Comparison of ENCODE assay signal across 7 mouse cellular contexts in genomic region chr6:89553012-89553704, GRCm38 (mm10). TPM values are rescaled to one million over a fixed set of nuclear protein-coding genes. Genes with fewer than 3 reads are reported as not detected.
DNase-seq lines count a peak whose midpoint lies in the region; ATAC-seq and TF ChIP-seq lines count a peak whose summit lies in the region.

No protein-coding gene starts in this region.

- no peaks in the 10 kb centered on the region for H3K27me3 ChIP-seq in midbrain, postnatal 0 days (ENCODE audit: insufficient read depth, low read length)

- peak; percentile 81 for DNase-seq in adrenal gland, adult 2 months
- DNase-seq in embryo, embryonic 10 days (ENCODE audit: low spot score), result peak; percentile 87
- DNase-seq in gastrocnemius, postnatal 36 days, result peak; percentile 65 to 74
- peak; percentile 80 for DNase-seq in kidney, adult 18-20 months
- DNase-seq in left cerebral cortex, postnatal 4 days, result peak; percentile 87
- peak; percentile 84 for DNase-seq in midbrain, postnatal 0 days (ENCODE audit: low spot score)
- DNase-seq in spleen, postnatal 4 days (ENCODE audit: low spot score in 2 of 2), result peak; percentile 56 to 84

- peak; percentile 72 for ATAC-seq in midbrain, postnatal 0 days (ENCODE audit: low FRiP score)

- no peaks in the 10 kb centered on the region for H3K9me3 ChIP-seq in midbrain, postnatal 0 days (ENCODE audit: low read length)

- intact Hi-C loops in gastrocnemius, postnatal 36 days (cut with DNase I), result loop anchor here (2.0 kb wide), 2 partner anchors 190 to 626 kb away; partner anchors contain the start of gene Plxna1
- intact Hi-C loops in left cerebral cortex, postnatal 4 days (cut with DNase I), result loop anchor here (2.0 to 10.0 kb wide), 3 partner anchors 190 to 618 kb away; partner anchors contain the start of gene Plxna1

- H3K27ac ChIP-seq in midbrain, postnatal 0 days (ENCODE audit: low read depth, low read length), result no peak overlapping the region

- 4% methylated on average over 4 of the region's 4 CpGs for WGBS in midbrain, postnatal 0 days

- H3K4me2 ChIP-seq in midbrain, postnatal 0 days (ENCODE audit: low read depth, low read length, poor library complexity, severe bottlenecking), result no peak overlapping the region

- TF ChIP-seq CTCF in midbrain, postnatal 0 days (IDR thresholded peaks at IDR 0.05), result peak; percentile 96

- H3K9ac ChIP-seq in midbrain, postnatal 0 days (replicated peaks; ENCODE audit: low read length, poor library complexity, severe bottlenecking), result no peak overlapping the region; the same call in 1 of the 2 replicates

- 0 out of 2 replicates have a peak, but pooled peaks cover 9% of the 10 kb centered on the region for H3K36me3 ChIP-seq in midbrain, postnatal 0 days (ENCODE audit: insufficient read depth, low read length)

- H3K4me3 ChIP-seq in midbrain, postnatal 0 days (ENCODE audit: low read depth, low read length), result no peak overlapping the region

- no peaks in the 10 kb centered on the region for H3K4me1 ChIP-seq in midbrain, postnatal 0 days (ENCODE audit: insufficient read depth, low read length)

RNA-seq across cellular contexts. Expression of gene Chchd6, which starts 42.3 kb away (rescaled TPM):
- 10 to 100 TPM; 26.3 to 39.4 TPM for total RNA-seq in adrenal gland, adult 2 months (2021)
- 34.2 and 54.1 TPM in 2 replicates for polyA plus RNA-seq in adrenal gland, adult 2 months (2012; rRNA removed)
- 1 to 10 TPM; 2.3 to 2.6 TPM for total RNA-seq in gastrocnemius, postnatal 36 days (2021)
- total RNA-seq in left cerebral cortex, postnatal 4 days (2021), result 10 to 100 TPM; 84.9 to 88.1 TPM
- 168 and 192 TPM in 2 replicates for total RNA-seq in midbrain, postnatal 0 days (2014; rRNA removed)
- polyA plus RNA-seq in midbrain, postnatal 0 days (2015; fragmentation: Nextera tagmentation; extraction: Ambion mirVana), result 182 and 217 TPM in 2 replicates

Comparison
In these comparisons a context has a peak if more than half of its experiments do, and no peak if none do; other contexts are left out.
1. RNA of gene Chchd6, which starts 42.3 kb away (total RNA-seq): 168 to 192 TPM in midbrain, postnatal 0 days, 84.9 to 88.1 TPM in left cerebral cortex, postnatal 4 days and 26.3 to 39.4 TPM in adrenal gland, adult 2 months; 2.3 to 2.6 TPM in gastrocnemius, postnatal 36 days; every median in the first group is over 4 times any median in the second.
2. Peak in every context shown above with its lines, with median percentiles within 50 percentile points of each other: DNase-seq.